Mouse (Mus musculus) stomach, embryonic 14.5 days (tissue): ENCODE results near the gene Ddn. TPM values are rescaled to one million over a fixed set of nuclear protein-coding genes. Genes with fewer than 3 reads are reported as not detected.

Experiments used
- ATAC-seq: fragments of 200-750 bp; cut with Nextera tagmentation; 2 replicates; pipeline ENCODE4 v1.8.0; 2017; ENCODE audit warnings: low read depth, moderate TSS enrichment; ENCODE audit not compliant: insufficient number of reproducible peaks, insufficient read depth, low FRiP score
- H3K27ac ChIP-seq: fragments of 300-500 bp; sonication (generic); 2 replicates; pipeline ENCODE4 v1.5.1; 2014; ENCODE audit warnings: mild to moderate bottlenecking, low read length, moderate library complexity, mixed read lengths
- H3K27me3 ChIP-seq: fragments of 300-500 bp; sonication (generic); 2 replicates; pipeline ENCODE4 v1.6.1; 2014; ENCODE audit warnings: low read length, control low read depth, mixed read lengths; ENCODE audit not compliant: control insufficient read depth, insufficient read depth
- H3K36me3 ChIP-seq: fragments of 300-500 bp; sonication (generic); 2 replicates; pipeline ENCODE4 v1.6.1; 2014; ENCODE audit warnings: mild to moderate bottlenecking, control low read depth, low read length, moderate library complexity, mixed read lengths; ENCODE audit not compliant: control insufficient read depth, insufficient read depth
- H3K4me1 ChIP-seq: fragments of 300-500 bp; sonication (generic); 2 replicates; pipeline ENCODE4 v1.6.1; 2014; ENCODE audit warnings: low read length, control low read depth, mixed read lengths; ENCODE audit not compliant: control insufficient read depth, insufficient read depth
- H3K4me2 ChIP-seq: fragments of 300-500 bp; sonication (generic); replicated peaks from 2 replicates; pipeline ENCODE4 v1.6.1; 2014; ENCODE audit warnings: low read depth, low read length, control low read depth
- H3K4me3 ChIP-seq: fragments of 300-500 bp; sonication (generic); 2 replicates; pipeline ENCODE4 v1.5.1; 2014; ENCODE audit warnings: low read depth, low read length, control low read depth
- H3K9ac ChIP-seq: fragments of 300-500 bp; sonication (generic); replicated peaks from 2 replicates; pipeline ENCODE4 v1.6.1; 2014; ENCODE audit warnings: low read depth, mild to moderate bottlenecking, control low read depth, low read length, moderate library complexity, mixed read lengths
- H3K9me3 ChIP-seq: fragments of 300-500 bp; sonication (generic); 2 replicates; pipeline ENCODE4 v1.6.1; 2016; ENCODE audit warnings: low read depth, low read length, control low read depth; ENCODE audit not compliant: control insufficient read depth
- WGBS: fragments of 180-500 bp; shearing (Covaris S2); extraction: QIAGEN DNeasy Blood & Tissue Kit; methylation state at CpG from one replicate; pipeline ENCODE4 v1.1.7; 2014; 5-methylcytosine and 5-hydroxymethylcytosine counted together
- polyA plus RNA-seq: library from polyadenylated mRNA; unstranded; fragments of >200 nt; fragmentation: Nextera tagmentation; extraction: Ambion mirVana; gene quantifications from 2 replicates; pipeline ENCODE4 v1.2.1, GENCODE M21; 2014

Gene Ddn
- polyA plus RNA-seq, 1 experiment from 2014 or later: not detected

DNA sequence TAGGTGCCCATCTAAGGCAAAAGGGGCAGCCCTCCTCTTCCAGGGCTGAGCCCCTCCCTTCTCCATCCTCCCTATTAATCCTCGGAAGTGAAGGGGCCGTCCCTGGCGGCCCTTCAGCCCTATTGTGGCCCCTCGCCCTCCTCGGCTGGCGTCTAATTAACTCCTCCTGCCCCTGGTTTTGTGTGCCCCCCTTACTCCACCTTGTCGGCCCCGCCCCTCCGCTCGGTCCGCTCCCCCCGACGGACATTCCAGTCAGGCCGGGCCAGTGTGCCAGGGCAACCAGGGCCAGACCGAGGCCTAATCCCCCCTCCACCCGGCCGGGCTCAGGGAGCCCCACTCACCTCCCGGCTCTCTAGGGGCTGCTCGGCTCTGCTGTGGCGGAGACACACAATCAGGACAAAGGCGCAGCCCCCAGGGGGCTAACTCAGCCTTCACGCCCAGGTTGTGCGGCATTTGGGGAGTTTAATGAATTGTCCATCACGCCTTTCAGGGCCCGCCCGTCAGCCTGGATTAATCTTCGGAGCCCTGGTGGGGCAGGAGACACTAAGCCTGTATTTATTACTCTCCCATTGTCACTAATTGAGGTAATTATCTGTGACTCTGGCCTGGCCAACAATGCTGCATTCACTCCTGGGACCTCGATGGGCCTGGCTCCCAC is 11.3 kb downstream of the Ddn start:
- ATAC-seq: no peak
- 4% methylated on average over 28 of the region's 28 CpGs for WGBS
- no peak overlapping the region for H3K9ac ChIP-seq
- H3K9me3 ChIP-seq: no peaks in the 10 kb centered on the region
- H3K36me3 ChIP-seq: no peaks in the 10 kb centered on the region
- peaks cover 4% of the 10 kb centered on the region; the same call in 1 of the 2 replicates for H3K4me1 ChIP-seq
- no peak overlapping the region for H3K27ac ChIP-seq
- H3K4me2 ChIP-seq: no peak overlapping the region
- peaks cover 68% of the 10 kb centered on the region for H3K27me3 ChIP-seq
- no peak overlapping the region for H3K4me3 ChIP-seq

DNA sequence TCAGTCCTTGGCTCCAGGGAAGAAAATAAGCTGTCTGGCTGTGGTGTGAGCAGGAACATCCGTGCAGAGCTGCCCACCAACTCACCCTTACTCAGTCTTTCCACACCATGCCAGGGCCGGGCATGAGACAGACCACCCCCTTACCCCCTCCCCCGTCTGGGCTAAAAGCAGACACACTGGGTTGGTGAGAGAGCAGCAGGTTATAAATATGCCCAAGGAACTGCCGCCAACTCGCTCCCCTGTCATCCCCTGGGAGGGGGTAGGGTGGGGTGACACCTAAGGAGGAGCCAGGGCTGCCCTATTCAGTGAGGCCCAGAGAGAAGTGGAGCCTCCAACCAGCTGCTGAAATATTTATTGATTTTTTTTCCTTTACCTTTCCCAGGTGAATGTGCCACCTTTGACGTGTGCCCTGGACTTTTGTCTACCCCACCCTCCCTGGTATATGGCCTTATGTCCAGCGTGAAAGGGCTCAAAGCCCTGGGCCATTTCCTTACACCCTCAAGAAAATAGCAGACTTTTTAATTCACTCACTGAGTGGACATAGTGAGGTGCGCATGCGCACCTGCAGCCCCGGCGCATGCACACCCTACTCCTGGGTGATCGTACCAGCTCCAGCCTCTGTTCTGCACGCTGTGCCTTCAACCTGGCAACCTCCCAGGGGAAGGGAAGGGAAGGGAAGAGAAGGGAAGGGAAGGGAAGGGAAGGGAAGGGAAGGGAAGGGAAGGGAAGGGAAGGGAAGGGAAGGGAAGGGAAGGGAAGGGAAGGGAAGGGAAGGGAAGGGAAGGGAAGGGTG is 12.3 kb downstream of the Ddn start:
- Histone ChIP-seq H3K4me2 (no peak overlapping the region), H3K27me3 (peaks cover 70% of the 10 kb centered on the region), H3K4me3 (no peak overlapping the region), H3K4me1 (peaks cover 12% of the 10 kb centered on the region; the same call in 1 of the 2 replicates), H3K27ac (no peak overlapping the region), H3K9me3 (no peaks in the 10 kb centered on the region), H3K9ac (no peak overlapping the region), H3K36me3 (no peaks in the 10 kb centered on the region)
- ATAC-seq: peak; percentile 43; the same call in 1 of the 2 replicates
- WGBS: 5% methylated on average over 13 of the region's 13 CpGs

- peak overlapping the region; percentile 17; the same call in 1 of the 2 replicates for H3K4me3 ChIP-seq
- H3K4me2 ChIP-seq: no peak overlapping the region
- H3K9ac ChIP-seq: no peak overlapping the region
These were observed 16.1 kb downstream of the Ddn start for GRCm38 (mm10) chr15:98793141-98793698.

DNA sequence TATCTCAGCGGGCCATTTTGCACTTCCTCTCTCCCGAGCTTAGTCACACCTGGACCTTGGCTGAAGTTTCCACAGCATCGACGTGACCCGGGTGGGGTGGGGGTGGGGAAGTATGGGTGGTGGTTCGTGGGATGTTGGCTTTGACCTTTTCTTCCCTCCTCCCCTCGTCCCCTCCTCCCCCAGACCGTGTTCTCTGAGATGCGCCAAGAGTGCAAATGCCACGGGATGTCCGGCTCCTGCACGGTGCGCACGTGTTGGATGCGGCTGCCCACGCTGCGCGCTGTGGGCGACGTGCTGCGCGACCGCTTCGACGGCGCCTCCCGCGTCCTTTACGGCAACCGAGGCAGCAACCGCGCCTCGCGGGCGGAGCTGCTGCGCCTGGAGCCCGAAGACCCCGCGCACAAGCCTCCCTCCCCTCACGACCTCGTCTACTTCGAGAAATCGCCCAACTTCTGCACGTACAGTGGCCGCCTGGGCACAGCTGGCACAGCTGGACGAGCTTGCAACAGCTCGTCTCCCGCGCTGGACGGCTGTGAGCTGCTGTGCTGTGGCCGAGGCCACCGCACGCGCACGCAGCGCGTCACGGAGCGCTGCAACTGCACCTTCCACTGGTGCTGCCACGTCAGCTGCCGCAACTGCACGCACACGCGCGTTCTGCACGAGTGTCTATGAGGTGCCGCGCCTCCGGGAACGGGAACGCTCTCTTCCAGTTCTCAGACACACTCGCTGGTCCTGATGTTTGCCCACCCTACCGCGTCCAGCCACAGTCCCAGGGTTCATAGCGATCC is 16.9 kb downstream of the Ddn start:
- peaks cover 86% of the 10 kb centered on the region for H3K27me3 ChIP-seq
- no peaks in the 10 kb centered on the region for H3K36me3 ChIP-seq
- under 1% methylated on average over 75 of the region's 75 CpGs for WGBS
- no peak overlapping the region for H3K9ac ChIP-seq
- H3K4me1 ChIP-seq: peaks cover 11% of the 10 kb centered on the region; the same call in 1 of the 2 replicates
- no peaks in the 10 kb centered on the region for H3K9me3 ChIP-seq
- peak overlapping the region; percentile 17; the same call in 1 of the 2 replicates for H3K4me3 ChIP-seq
- no peak overlapping the region for H3K27ac ChIP-seq
- ATAC-seq: no peak
- H3K4me2 ChIP-seq: peak overlapping the region; percentile 35; the same call in 1 of the 2 replicates

More at GRCm38 (mm10) chr15:98793141-98793698, 16.1 kb downstream of the Ddn start:
- 2% methylated on average over 13 of the region's 13 CpGs for WGBS
- H3K27ac ChIP-seq: no peak overlapping the region
- H3K27me3 ChIP-seq: peaks cover 88% of the 10 kb centered on the region
- H3K4me1 ChIP-seq: peaks cover 14% of the 10 kb centered on the region; the same call in 1 of the 2 replicates
- no peaks in the 10 kb centered on the region for H3K9me3 ChIP-seq
- no peaks in the 10 kb centered on the region for H3K36me3 ChIP-seq
- no peak for ATAC-seq

GRCm38 (mm10) chr15:98791771-98792170 is 17.5 kb downstream of the Ddn start:
- H3K36me3 ChIP-seq: no peaks in the 10 kb centered on the region
- no peak for ATAC-seq

GRCm38 (mm10) chr15:98791221-98791620 is 18.1 kb downstream of the Ddn start:
- ATAC-seq: no peak
- Histone ChIP-seq H3K4me3 (peak overlapping the region; percentile 15; the same call in 1 of the 2 replicates), H3K9ac (no peak overlapping the region), H3K36me3 (no peaks in the 10 kb centered on the region), H3K27ac (no peak overlapping the region), H3K9me3 (no peaks in the 10 kb centered on the region), H3K4me1 (peaks cover 11% of the 10 kb centered on the region; the same call in 1 of the 2 replicates), H3K27me3 (peaks cover 80% of the 10 kb centered on the region), H3K4me2 (0 out of 2 replicates have a peak overlapping the region, but pooled peaks have one; percentile 23)
- 3% methylated on average over 12 of the region's 12 CpGs for WGBS

More at GRCm38 (mm10) chr15:98791771-98792170, 17.5 kb downstream of the Ddn start:
- Histone ChIP-seq H3K4me1 (peaks cover 11% of the 10 kb centered on the region; the same call in 1 of the 2 replicates), H3K9ac (no peak overlapping the region), H3K4me2 (no peak overlapping the region), H3K9me3 (no peaks in the 10 kb centered on the region), H3K27me3 (peaks cover 82% of the 10 kb centered on the region), H3K27ac (no peak overlapping the region), H3K4me3 (no peak overlapping the region)
- 2% methylated on average over 23 of the region's 23 CpGs for WGBS

DNA sequence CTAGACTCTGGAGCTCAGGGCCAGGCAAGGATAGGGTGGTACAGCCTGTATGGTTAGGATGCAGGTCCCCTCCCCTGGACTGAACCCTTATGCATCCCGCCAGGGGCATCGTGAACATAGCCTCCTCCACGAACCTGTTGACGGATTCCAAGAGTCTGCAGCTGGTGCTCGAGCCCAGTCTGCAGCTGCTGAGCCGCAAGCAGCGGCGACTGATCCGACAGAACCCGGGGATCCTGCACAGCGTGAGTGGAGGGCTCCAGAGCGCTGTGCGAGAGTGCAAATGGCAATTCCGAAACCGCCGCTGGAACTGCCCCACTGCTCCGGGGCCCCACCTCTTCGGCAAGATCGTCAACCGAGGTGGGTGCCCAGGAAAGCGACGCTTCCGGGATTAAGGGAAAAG is 18.5 kb downstream of the Ddn start:
- under 1% methylated on average over 23 of the region's 23 CpGs for WGBS
- peak overlapping the region; percentile 23; the same call in 1 of the 2 replicates for H3K4me2 ChIP-seq
- no peak overlapping the region for H3K9ac ChIP-seq
- H3K27ac ChIP-seq: no peak overlapping the region
- peaks cover 11% of the 10 kb centered on the region; the same call in 1 of the 2 replicates for H3K4me1 ChIP-seq
- peaks cover 77% of the 10 kb centered on the region for H3K27me3 ChIP-seq
- peak overlapping the region; percentile 15 for H3K4me3 ChIP-seq
- 0 out of 2 replicates have a peak, but pooled peaks cover 1% of the 10 kb centered on the region for H3K9me3 ChIP-seq
- no peaks in the 10 kb centered on the region for H3K36me3 ChIP-seq
- ATAC-seq: no peak
